Mouse (Mus musculus): Measurements from ENCODE around the gene Zranb2.

Zranb2 gene

GRCm38 (mm10) chr3:157533964-157534785, at the start of gene Zranb2:
Zranb2 (plus strand) TSS chr3:157534160.
- peak; percentile 96 for DNase-seq

DNA sequence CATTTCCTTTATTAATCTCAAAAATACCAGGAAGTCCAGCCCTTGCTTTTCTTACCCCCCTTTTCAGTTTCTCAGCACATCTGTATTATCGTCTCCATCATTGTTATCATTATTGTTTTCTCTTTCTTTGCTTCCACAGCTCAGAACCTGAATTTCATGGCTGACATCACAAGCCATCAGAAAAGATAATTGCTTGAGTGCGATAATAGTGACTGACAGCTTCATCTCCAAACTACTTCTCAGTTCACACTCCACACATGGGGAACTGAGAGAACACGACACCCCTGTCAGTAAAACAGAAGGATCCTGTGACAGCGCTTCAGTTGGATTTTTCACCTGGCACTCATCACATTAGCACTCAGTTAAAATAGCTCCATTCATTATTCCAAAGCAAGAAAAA, 41.9 kb upstream of the Zranb2 start:
- no peak for DNase-seq

DNA sequence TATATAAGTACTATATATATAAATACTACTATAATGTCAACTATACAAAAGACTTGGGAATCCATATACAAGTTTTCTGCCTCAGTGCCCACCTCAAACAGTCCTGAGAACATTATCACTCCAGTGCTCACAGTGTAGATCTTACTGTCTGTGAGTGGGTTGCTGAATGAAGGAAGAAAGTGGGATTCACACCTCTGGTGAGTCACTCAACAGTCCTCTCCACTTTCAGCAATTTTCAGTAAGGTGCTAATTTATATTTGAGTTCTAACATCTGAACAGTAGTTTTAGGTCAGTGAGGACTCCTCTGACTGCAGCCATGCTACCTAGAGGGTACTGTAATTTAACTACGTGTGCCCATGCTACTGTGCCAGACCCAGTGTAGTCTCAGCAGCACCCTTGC, 31.7 kb upstream of the Zranb2 start:
- no peak for DNase-seq

- no peak for DNase-seq
These were observed 19.7 kb upstream of the Zranb2 start for GRCm38 (mm10) chr3:157514116-157514796.

GRCm38 (mm10) chr3:157516471-157516870, 17.5 kb upstream of the Zranb2 start:
- DNase-seq = no peak

GRCm38 (mm10) chr3:157517992-157518391, 16.0 kb upstream of the Zranb2 start:
- no peak for DNase-seq

- peak; percentile 71 for DNase-seq
These were observed 13.5 kb upstream of the Zranb2 start for GRCm38 (mm10) chr3:157520433-157520832.

GRCm38 (mm10) chr3:157523834-157524233, 10.1 kb upstream of the Zranb2 start:
- DNase-seq = no peak

DNA sequence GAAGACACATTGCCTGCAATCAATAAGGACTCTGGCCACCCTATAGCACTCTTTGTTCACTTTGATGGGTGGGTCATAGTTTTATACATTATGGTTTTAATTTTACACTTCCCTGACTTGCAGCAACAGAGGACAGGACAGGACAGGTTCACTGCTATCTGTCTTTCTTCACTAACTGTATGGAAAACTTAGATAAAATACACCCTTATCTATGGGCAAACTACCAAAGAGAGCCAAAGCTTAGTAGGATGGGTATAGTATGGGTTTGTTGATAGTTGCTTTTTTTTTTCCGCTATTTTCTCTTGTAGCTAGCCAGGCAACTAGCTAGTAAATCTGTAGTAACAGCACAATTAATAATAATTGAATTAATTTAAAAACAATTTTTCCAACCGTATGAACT, 2.4 kb upstream of the Zranb2 start:
- no peak for DNase-seq

GRCm38 (mm10) chr3:157534786-157535415, 941 bp downstream of the Zranb2 start:
- no peak for DNase-seq

DNA sequence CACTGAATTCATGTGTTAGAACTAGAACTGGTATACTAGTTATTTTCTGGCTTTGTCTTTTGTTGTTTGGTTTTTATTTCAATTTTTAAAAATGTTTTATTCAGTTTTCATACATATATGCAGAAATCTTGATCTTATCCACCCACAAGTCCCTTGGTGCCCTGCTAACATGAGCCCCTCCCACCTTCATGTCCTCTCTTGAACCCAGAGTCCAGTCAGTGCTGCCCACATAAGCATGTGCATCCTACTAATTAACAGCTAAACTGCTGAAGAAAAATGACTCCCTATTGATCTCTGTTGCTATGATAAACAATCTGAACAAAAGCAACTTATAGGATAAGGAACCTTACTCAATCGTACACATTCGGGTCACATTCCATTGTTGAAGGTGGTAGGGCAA, 15.4 kb downstream of the Zranb2 start:
- DNase-seq = no peak

DNA sequence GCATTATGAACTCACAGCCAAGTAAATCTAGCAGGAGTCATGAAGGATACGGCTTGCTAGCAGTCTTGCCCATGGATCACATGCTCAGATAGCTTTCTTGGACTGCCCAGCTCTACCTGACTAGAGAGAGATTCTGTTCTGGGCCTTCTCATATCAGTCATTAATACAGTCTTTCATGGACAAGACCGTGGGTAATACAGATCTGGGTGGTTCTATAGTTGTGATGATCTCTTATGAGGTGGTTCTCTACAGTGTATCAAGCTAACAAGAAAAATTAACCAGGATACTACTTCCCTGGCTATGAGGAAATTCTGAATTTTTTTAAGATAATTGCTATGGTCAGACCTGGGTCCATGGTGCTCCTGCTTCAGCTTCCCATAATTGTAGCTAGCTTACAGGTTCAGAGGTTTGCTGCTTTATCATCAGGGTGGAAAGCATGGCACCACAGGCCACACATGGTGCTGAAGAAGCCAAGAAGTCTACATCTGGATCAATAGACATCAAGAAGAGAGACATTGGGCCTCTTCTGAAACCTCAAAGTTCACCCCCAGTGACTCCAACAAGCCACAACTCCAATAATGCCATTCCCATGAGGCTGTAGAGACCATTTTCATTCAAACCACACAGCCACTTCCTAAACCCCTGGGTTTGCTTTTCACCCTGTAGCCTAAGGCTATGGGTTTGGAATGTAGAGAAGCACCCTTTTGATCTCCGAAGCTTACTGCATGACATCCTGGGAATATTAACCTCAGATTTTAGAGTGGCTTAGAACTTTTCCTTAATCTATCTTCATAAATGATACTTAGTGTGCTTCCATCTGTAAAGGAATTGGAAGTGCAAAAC, 16.0 kb downstream of the Zranb2 start:
- DNase-seq = no peak

- peak; percentile 78 for DNase-seq
These were observed 31.2 kb downstream of the Zranb2 start for GRCm38 (mm10) chr3:157565196-157565595.

DNA sequence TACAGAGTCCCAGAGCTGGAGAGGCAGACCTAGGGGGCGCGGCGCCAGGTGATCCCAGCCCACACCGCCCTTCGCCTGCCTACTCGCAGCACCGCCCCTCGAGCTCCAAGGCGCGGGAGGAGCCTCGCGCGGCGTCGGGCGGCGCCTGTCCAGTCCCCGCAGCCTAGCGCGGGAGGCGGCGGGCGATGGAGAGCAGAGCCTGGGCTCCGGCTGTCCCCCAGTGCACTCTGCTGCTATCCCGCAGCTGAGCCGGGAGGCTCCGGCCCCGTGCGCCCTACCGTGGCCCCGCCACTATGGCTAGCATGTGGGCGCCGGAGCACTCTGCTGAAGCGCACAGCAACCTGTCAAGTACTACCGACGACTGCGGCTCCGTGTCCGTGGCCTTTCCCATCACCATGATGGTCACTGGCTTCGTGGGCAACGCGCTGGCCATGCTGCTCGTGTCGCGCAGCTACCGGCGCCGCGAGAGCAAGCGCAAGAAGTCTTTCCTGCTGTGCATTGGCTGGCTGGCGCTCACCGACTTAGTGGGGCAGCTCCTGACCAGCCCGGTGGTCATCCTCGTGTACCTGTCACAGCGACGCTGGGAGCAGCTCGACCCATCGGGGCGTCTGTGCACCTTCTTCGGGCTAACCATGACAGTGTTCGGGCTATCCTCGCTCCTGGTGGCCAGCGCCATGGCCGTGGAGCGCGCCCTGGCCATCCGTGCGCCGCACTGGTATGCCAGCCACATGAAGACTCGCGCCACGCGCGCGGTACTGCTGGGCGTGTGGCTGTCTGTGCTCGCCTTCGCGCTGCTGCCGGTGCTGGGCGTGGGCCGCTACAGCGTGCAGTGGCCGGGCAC, 33.0 kb downstream of the Zranb2 start, which contains the start of gene Ptger3:
Gene Ptger3, plus strand, starts transcription at position 168 of the 841 bp plus-strand sequence.
- peak; percentile 69 for DNase-seq

DNA sequence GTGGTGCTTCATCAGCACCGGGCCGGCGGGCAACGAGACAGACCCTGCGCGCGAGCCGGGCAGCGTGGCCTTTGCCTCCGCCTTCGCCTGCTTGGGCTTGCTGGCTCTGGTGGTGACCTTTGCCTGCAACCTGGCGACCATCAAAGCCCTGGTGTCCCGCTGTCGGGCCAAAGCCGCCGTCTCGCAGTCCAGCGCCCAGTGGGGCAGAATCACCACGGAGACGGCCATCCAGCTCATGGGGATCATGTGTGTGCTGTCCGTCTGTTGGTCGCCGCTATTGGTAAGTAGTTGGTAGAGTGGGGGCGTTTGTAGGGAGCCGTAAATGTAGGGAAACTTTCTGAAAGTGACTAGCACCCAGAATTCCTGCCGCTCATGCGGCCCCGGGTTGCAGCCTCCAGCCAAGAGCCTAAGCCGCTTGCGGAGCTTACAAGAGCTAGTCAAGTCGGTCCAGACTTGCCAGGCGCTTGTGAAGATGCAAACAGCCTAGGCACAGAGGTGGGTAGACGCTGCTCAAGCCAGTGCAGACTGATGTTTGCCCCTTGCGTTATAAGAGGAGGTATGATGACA, 33.7 kb downstream of the Zranb2 start:
- DNase-seq = peak; percentile 31

- DNase-seq = no peak
These were observed 38.1 kb downstream of the Zranb2 start for GRCm38 (mm10) chr3:157572011-157572410.

- no peak for DNase-seq
These were observed 41.7 kb downstream of the Zranb2 start for GRCm38 (mm10) chr3:157575441-157576342.

- DNase-seq = no peak
These were observed 42.4 kb downstream of the Zranb2 start for GRCm38 (mm10) chr3:157576343-157576722.

- no peak for DNase-seq
These were observed 42.9 kb downstream of the Zranb2 start for GRCm38 (mm10) chr3:157576862-157577261.

DNA sequence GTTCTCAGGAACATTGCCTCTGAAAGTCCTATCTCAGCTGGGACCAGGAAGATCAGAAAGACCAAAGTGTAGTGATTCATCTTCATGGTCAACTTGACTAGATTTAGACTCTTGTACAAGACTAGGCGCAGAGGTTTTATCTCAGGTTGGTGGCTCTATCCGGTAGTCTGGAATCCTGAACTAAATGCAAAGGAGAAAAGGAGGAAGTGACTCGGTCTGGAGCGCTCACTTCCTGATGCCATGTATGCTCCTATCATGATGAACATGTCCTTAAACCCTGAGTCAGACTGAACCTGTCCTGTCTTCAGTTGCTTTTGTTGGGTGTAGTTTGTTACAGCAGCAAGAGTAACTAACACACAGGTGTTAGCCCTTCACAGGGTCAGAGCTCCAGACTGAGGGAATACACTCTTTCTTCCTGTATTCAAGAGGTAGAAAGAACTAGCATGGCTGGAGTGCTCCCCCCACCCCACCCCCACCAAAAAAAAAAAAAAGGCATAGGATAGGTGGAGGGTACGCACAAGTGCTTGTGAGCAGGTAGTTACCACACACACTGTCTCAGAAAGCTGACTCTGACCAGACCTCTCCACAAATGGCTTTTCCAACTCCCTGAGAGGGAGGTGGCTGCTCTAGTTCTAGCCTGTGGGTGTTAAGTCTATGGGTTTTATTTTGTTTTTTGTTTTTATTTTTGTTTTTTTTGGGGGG, 44.7 kb downstream of the Zranb2 start:
- no peak for DNase-seq
